Mouse (Mus musculus) embryonic facial prominence, embryonic 14.5 days (tissue): Measurements from ENCODE around the gene Elavl1. TPM values are rescaled to one million over a fixed set of nuclear protein-coding genes. Genes with fewer than 3 reads are reported as not detected.
"Not testable (repeated sequence)": the region's sequence is repeated elsewhere in the genome, so short reads cannot be mapped to it uniquely, and the experiment has no call there.

Experiments used
- ATAC-seq: fragments of 200-750 bp; cut with Nextera tagmentation; 2 replicates; pipeline ENCODE4 v1.8.0; 2017; ENCODE audit warnings: low read depth, moderate number of reproducible peaks, moderate TSS enrichment
- DNase-seq: peaks from one replicate; pipeline ENCODE4 v3.0.0-alpha.2; 2015; ENCODE audit warnings: low spot score
- H3K27ac ChIP-seq: fragments of 300-500 bp; sonication (generic); replicated peaks from 2 replicates; pipeline ENCODE4 v1.5.1; 2014; ENCODE audit warnings: low read depth, mild to moderate bottlenecking, low read length, moderate library complexity
- H3K27me3 ChIP-seq: fragments of 300-500 bp; sonication (generic); replicated peaks from 2 replicates; pipeline ENCODE4 v1.6.1; 2014; ENCODE audit warnings: low read length; ENCODE audit not compliant: control insufficient read depth, insufficient read depth
- H3K36me3 ChIP-seq: fragments of 300-500 bp; sonication (generic); 2 replicates; pipeline ENCODE4 v1.6.1; 2014; ENCODE audit warnings: low read length, mixed read lengths; ENCODE audit not compliant: control insufficient read depth, insufficient read depth
- H3K4me1 ChIP-seq: fragments of 300-500 bp; sonication (generic); 2 replicates; pipeline ENCODE4 v1.6.1; 2014; ENCODE audit warnings: antibody characterized with exemption, low read length; ENCODE audit not compliant: control insufficient read depth, insufficient read depth
- H3K4me2 ChIP-seq: fragments of 300-500 bp; sonication (generic); 2 replicates; pipeline ENCODE4 v1.6.1; 2014; ENCODE audit warnings: low read depth, mild to moderate bottlenecking, low read length, moderate library complexity, mixed read lengths
- H3K4me3 ChIP-seq: fragments of 300-500 bp; sonication (generic); 2 replicates; pipeline ENCODE4 v1.5.1; 2014; ENCODE audit warnings: low read depth, mild to moderate bottlenecking, low read length
- H3K9ac ChIP-seq: fragments of 300-500 bp; sonication (generic); 2 replicates; pipeline ENCODE4 v1.6.1; 2014; ENCODE audit warnings: low read depth, mild to moderate bottlenecking, low read length, moderate library complexity, mixed read lengths
- H3K9me3 ChIP-seq: fragments of 300-500 bp; sonication (generic); 2 replicates; pipeline ENCODE4 v1.6.1; 2016; ENCODE audit warnings: low read length; ENCODE audit not compliant: control insufficient read depth
- WGBS: fragments of 180-500 bp; shearing (Covaris S2); extraction: QIAGEN DNeasy Blood & Tissue Kit; methylation state at CpG from one replicate; pipeline ENCODE4 v1.1.7; 2014; 5-methylcytosine and 5-hydroxymethylcytosine counted together
- polyA plus RNA-seq: library from polyadenylated mRNA; unstranded; fragments of >200 nt; fragmentation: Nextera tagmentation; extraction: Ambion mirVana; gene quantifications from 2 replicates; pipeline ENCODE4 v1.2.1, GENCODE M21; 2014

The Elavl1 gene
- polyA plus RNA-seq, 1 experiment from 2014 or later: 217 TPM

DNA sequence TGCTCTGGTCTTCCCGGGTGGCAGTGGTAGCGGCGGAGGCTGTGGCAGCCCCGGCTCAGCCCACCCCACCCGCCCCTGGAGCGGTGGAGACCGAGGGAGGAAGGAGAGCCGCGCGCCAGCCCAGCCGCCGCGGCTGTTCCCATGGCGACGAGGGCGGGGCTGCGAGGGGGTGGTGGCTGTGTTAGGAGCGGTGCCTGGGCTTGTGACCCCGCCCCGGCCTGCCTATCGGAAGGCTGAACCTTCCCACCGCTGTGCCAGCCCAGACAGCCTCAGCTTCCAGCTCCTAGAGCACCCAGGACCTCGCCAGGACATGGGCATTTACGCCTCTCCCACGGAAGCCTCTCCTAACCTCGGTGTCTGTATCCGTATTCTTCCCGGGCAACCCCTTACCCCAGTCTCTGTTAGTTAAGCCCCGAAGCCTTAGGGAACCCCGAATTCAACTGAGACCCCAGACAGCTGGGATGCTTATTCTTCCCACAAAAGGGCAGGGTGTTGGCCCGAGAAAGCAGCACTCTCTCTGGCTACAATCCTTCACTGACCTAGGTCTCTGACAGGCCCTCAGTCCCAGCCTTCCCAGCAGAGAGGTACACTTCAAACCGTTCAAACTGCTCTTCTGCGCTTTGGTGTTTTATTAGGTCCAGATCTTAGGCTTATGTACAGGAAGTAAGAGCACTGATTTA, 65.9 kb downstream of the Elavl1 start, which contains the start of gene Ctxn1:
TSS of gene Ctxn1 (minus strand) at position 150 of the 680 bp plus-strand sequence.
- no peaks in the 10 kb centered on the region for H3K9me3 ChIP-seq
- H3K4me3 ChIP-seq: peak within 1 kb of the TSS; percentile 78
- peak; percentile 94 for ATAC-seq
- no peaks in the 10 kb centered on the region for H3K27me3 ChIP-seq
- H3K4me2 ChIP-seq: peak within 1 kb of the TSS; percentile 75
- 10% methylated on average over 15 of the region's 33 CpGs for WGBS
- H3K27ac ChIP-seq: peak within 1 kb of the TSS; percentile 86
- peaks cover 77% of the 10 kb centered on the region for H3K36me3 ChIP-seq
- peak within 1 kb of the TSS; percentile 82 for H3K9ac ChIP-seq
- peaks cover 7% of the 10 kb centered on the region; the same call in 1 of the 2 replicates for H3K4me1 ChIP-seq
- peak; percentile 96 for DNase-seq

DNA sequence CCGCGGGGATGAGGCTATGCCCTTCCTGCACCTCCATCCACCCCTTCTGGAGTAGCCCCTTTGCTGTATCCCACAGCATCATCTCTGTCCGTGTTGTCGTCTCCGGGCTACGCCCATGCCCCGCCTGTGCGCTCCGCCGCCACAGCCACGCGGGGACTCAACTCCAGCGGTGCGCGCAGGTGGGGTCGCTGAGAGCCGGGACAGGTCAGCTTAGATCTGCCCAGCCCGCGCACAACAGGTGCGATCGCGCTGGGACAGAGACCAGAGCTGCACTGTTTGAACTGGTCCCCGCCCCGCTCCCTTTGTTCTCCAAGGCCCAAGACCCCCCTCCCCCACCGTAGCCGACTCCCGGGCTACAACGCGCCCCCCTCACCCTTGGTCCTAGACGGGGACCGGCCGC, 66.5 kb downstream of the Elavl1 start:
- H3K4me2 ChIP-seq: peak overlapping the region; percentile 75
- H3K4me3 ChIP-seq: peak overlapping the region; percentile 78
- H3K9me3 ChIP-seq: no peaks in the 10 kb centered on the region
- ATAC-seq (peak; percentile 65), DNase-seq (peak; percentile 74)
- 0% methylated on average over 25 of the region's 32 CpGs for WGBS
- peaks cover 13% of the 10 kb centered on the region; the same call in 1 of the 2 replicates for H3K4me1 ChIP-seq
- H3K27ac ChIP-seq: peak overlapping the region; percentile 86
- H3K27me3 ChIP-seq: no peaks in the 10 kb centered on the region
- peak overlapping the region; percentile 82 for H3K9ac ChIP-seq
- H3K36me3 ChIP-seq: peaks cover 74% of the 10 kb centered on the region

DNA sequence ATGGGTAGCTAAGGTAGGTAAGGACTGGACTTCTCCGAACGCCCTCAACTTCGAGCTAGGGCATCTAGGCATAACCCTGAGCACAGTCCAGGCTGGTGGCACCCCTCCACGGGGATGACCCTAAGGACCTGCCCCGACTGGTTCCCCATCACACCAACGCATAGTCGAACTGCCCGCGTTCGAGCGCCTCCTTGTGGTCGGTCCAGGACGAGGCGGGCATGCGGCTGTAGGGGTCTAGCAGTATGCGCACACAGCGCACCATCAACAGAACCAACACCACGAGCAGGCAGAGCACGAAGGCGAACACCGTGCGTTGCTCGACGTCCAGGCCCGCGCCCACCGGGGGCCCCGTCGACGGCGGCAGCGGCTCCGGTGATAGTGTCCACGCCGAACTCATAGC, 67.0 kb downstream of the Elavl1 start:
- 2% methylated on average over 19 of the region's 35 CpGs for WGBS
- Histone ChIP-seq H3K27ac (peak overlapping the region; percentile 86), H3K9me3 (no peaks in the 10 kb centered on the region), H3K4me3 (peak overlapping the region; percentile 78), H3K4me1 (peaks cover 13% of the 10 kb centered on the region; the same call in 1 of the 2 replicates), H3K4me2 (peak overlapping the region; percentile 75), H3K27me3 (no peaks in the 10 kb centered on the region), H3K36me3 (peaks cover 70% of the 10 kb centered on the region), H3K9ac (peak overlapping the region; percentile 82)
- peak; percentile 80 for DNase-seq
- ATAC-seq: peak; percentile 69

- Histone ChIP-seq H3K36me3 (peaks cover 61% of the 10 kb centered on the region), H3K27ac (no peak overlapping the region), H3K4me2 (peak overlapping the region; percentile 75), H3K4me3 (0 out of 2 replicates have a peak overlapping the region, but pooled peaks have one; percentile 78), H3K9me3 (no peaks in the 10 kb centered on the region), H3K4me1 (peaks cover 16% of the 10 kb centered on the region; the same call in 1 of the 2 replicates), H3K27me3 (no peaks in the 10 kb centered on the region), H3K9ac (peak overlapping the region; percentile 82; the same call in 1 of the 2 replicates)
- 74% methylated on average over 4 of the region's 4 CpGs for WGBS
- ATAC-seq: no peak
- DNase-seq: no peak
These were observed 67.9 kb downstream of the Elavl1 start for GRCm38 (mm10) chr8:4257350-4257749.

DNA sequence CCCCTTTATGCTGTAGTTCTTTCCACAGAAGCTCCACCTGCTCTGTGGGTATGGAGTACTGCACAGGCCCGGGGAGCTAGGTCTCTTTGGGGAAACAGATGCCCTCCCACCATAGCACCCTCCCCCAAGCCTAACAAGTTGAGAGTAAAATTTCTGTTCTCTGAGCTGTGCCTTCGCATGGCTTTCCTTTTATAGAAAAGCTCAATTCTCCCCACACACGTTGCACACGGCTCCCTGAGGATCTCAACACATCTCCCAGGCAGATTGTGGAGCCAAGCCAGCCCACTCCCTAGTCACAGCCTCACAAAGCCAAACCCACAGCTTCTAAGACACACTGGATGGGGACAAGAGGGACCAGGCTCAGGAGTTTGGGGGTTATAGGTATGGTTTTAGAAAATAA, 68.3 kb downstream of the Elavl1 start:
- 43% methylated on average over 4 of the region's 4 CpGs for WGBS
- DNase-seq (peak; percentile 24), ATAC-seq (no peak)
- Histone ChIP-seq H3K4me3 (no peak overlapping the region), H3K9ac (0 out of 2 replicates have a peak overlapping the region, but pooled peaks have one; percentile 22), H3K27ac (0 out of 2 replicates have a peak overlapping the region, but pooled peaks have one; percentile 0), H3K4me1 (peaks cover 18% of the 10 kb centered on the region; the same call in 1 of the 2 replicates), H3K27me3 (no peaks in the 10 kb centered on the region), H3K36me3 (peaks cover 56% of the 10 kb centered on the region), H3K4me2 (peak overlapping the region; percentile 75), H3K9me3 (no peaks in the 10 kb centered on the region)

DNA sequence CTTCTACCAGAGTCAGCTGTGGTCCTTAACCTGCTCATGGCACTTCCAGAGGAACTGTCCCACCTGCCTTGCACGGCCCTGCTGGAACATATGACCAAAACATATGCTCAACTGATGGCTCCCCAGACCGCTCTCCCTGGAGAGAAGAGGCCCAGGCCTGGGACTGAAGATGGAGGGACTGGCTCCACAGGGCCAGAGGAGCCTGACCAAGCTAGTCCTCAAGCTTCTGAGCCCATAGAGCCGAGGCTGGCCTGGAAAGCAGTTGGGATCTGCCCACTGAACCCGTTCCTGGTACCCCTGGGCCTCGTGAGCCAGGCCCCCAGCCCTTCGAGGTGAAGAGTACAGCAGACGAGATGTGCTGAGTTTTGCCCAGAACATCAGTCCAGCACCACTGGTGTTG, 69.7 kb downstream of the Elavl1 start:
- not testable (repeated sequence) for H3K4me2 ChIP-seq, DNase-seq, H3K4me3 ChIP-seq, ATAC-seq, H3K9ac ChIP-seq, H3K9me3 ChIP-seq, H3K27ac ChIP-seq, H3K27me3 ChIP-seq
- Histone ChIP-seq H3K4me1 (peaks cover 18% of the 10 kb centered on the region), H3K36me3 (peaks cover 42% of the 10 kb centered on the region)
- 90% methylated on average over 7 of the region's 7 CpGs for WGBS

GRCm38 (mm10) chr8:4254001-4254400, 71.2 kb downstream of the Elavl1 start:
- Histone ChIP-seq H3K27me3 (no peaks in the 10 kb centered on the region), H3K4me3 (peak overlapping the region; percentile 77), H3K4me1 (peaks cover 15% of the 10 kb centered on the region), H3K27ac (peak overlapping the region; percentile 90), H3K9me3 (no peaks in the 10 kb centered on the region), H3K4me2 (peak overlapping the region; percentile 80), H3K9ac (peak overlapping the region; percentile 86), H3K36me3 (peaks cover 38% of the 10 kb centered on the region)
- WGBS: 57% methylated on average over 6 of the region's 6 CpGs
- DNase-seq: peak; percentile 80
- ATAC-seq: no peak

DNA sequence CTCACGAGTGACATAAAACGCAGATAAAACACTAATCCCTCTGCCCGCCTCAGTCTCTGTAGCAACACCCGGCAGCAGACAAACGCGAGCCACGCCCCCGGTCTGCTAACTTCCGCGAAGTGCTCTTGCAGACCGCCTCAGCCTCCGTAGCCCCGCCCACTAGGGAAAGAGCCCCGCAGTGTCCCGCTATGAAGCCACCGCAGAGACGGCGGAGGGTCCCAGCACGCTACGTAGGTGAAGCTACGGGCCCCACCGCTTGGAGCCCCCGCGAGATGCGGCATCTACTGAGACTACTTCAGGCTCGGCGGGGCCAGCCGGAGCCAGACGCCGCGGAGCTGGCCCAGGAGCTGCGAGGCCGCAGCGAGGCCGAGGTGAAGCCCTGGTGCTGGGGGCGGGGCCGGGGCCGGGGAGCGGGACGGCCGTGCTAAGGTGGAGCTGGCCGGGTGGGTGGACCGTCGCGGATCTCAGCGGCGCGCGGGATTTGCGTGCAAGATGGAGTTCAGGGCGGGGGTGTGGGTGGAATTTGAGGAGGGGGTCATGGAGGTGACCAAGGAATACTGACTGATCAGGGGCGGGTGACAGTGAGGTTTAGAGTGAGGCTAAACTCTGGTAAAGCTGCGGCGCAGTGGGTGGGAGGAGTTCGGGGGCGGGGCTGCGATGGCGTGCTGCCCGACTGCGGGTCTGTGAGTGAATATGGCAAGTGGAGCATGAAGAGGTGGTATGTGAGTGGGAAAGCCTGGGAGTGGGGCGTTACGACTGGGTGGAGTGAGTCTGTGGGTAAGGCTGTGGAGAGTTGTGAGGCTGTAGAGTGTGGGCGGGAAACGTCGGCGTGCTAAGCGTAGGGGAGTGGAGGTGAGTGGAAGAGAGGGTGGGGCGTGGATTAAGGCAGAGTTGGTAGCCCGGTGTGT, 72.0 kb downstream of the Elavl1 start, which contains the start of gene Snapc2:
TSS of gene Snapc2 (plus strand) at position 147 of the 908 bp plus-strand sequence.
- Histone ChIP-seq H3K4me1 (peaks cover 18% of the 10 kb centered on the region), H3K4me3 (peak within 1 kb of the TSS; percentile 77), H3K4me2 (peak within 1 kb of the TSS; percentile 80), H3K27ac (peak within 1 kb of the TSS; percentile 90), H3K36me3 (peaks cover 46% of the 10 kb centered on the region), H3K9me3 (no peaks in the 10 kb centered on the region), H3K9ac (peak within 1 kb of the TSS; percentile 86), H3K27me3 (no peaks in the 10 kb centered on the region)
- DNase-seq (peak; percentile 98), ATAC-seq (peak; percentile 91)
- under 1% methylated on average over 42 of the region's 69 CpGs for WGBS
